Comparison of ENCODE assay signal across 8 mouse cellular contexts in the genomic region with DNA sequence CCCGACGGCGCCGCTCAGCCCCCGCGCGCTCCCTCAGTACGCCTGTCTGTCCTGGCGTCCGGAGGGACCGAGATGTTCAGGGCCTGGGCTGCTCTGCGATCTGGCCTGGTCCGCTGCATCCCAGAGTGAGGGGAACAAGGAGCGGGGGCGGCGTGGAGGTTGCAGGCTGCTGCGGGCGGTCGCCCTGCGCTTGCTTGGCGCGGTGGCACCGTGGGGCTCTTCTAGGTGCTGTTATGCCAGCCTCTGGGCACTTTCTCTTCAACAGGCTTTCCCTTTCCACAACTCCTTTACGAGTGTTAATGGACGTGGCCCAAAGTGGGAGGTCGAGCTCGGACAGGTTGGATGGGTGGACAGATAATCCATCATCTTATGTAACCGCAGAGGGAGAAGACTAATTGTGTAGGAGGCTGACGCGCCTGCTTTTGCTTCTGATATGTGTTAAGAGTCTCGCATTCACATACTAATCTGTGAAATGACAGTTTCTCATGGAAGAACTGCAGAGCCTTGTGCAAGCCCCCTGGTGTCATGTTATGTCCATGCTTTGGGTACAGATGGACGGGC. TPM values are rescaled to one million over a fixed set of nuclear protein-coding genes. Genes with fewer than 3 reads are reported as not detected.
DNase-seq lines count a peak whose midpoint lies in the region; ATAC-seq and TF ChIP-seq lines count a peak whose summit lies in the region.

No protein-coding gene starts in this region.

- peak; percentile 40 for DNase-seq in left cerebral cortex, postnatal 4 days
- DNase-seq in left cerebral cortex, adult 11 months (ENCODE audit: low spot score), result no peak
- DNase-seq in NIH3T3 (ENCODE audit: low read depth), result peak; percentile 51
- DNase-seq in thymus, postnatal 4 days, result peak; percentile 71
- DNase-seq in gastrocnemius, postnatal 25 days, result no peak

- H3K4me3 ChIP-seq in embryonic fibroblast, embryonic 13.5 days (ENCODE audit: insufficient read depth, low read length), result peak overlapping the region; percentile 91
- H3K4me3 ChIP-seq in intestine, embryonic 16.5 days (ENCODE audit: low read length), result peak overlapping the region; percentile 76
- H3K4me3 ChIP-seq in megakaryocyte, embryonic 14.5 days (replicated peaks), result peak overlapping the region; percentile 97

- H3K9ac ChIP-seq in intestine, embryonic 16.5 days (ENCODE audit: low read depth, low read length), result peak overlapping the region; percentile 81

- intact Hi-C loops in left cerebral cortex, postnatal 4 days (cut with DNase I), result no loop called here

- WGBS in intestine, embryonic 16.5 days, result 4% methylated on average over 32 of the region's 32 CpGs

- no peaks in the 10 kb centered on the region for H3K9me3 ChIP-seq in intestine, embryonic 16.5 days (ENCODE audit: control insufficient read depth, low read length)
- H3K9me3 ChIP-seq in megakaryocyte, embryonic 14.5 days, result no peaks in the 10 kb centered on the region

- no peak for TF ChIP-seq CTCF in embryonic fibroblast, embryonic 13.5 days (IDR thresholded peaks at IDR 0.05; ENCODE audit: borderline replicate concordance, insufficient read depth, low read length)

- peak overlapping the region; percentile 97 for H3K4me2 ChIP-seq in intestine, embryonic 16.5 days (ENCODE audit: low read depth, low read length)

- TF ChIP-seq POLR2A in embryonic fibroblast, embryonic 13.5 days (IDR thresholded peaks at IDR 0.05; ENCODE audit: low read depth, low read length), result no peak

- H3K4me1 ChIP-seq in embryonic fibroblast, embryonic 13.5 days (ENCODE audit: control insufficient read depth, insufficient read depth, low read length), result peaks cover 17% of the 10 kb centered on the region
- peaks cover 51% of the 10 kb centered on the region for H3K4me1 ChIP-seq in intestine, embryonic 16.5 days (ENCODE audit: control insufficient read depth, insufficient read depth, low read length)
- peaks cover 92% of the 10 kb centered on the region for H3K4me1 ChIP-seq in megakaryocyte, embryonic 14.5 days

- H3K27me3 ChIP-seq in intestine, embryonic 16.5 days (replicated peaks; ENCODE audit: control insufficient read depth, insufficient read depth, low read length), result no peaks in the 10 kb centered on the region
- H3K27me3 ChIP-seq in megakaryocyte, embryonic 14.5 days (replicated peaks), result peaks cover 70% of the 10 kb centered on the region

- peak; percentile 11 for ATAC-seq in intestine, embryonic 16.5 days

- H3K36me3 ChIP-seq in intestine, embryonic 16.5 days (ENCODE audit: control insufficient read depth, insufficient read depth, low read length), result no peaks in the 10 kb centered on the region
- peaks cover 18% of the 10 kb centered on the region for H3K36me3 ChIP-seq in megakaryocyte, embryonic 14.5 days (replicated peaks; ENCODE audit: low read length)

- H3K27ac ChIP-seq in embryonic fibroblast, embryonic 13.5 days (ENCODE audit: insufficient read depth, low read length), result 0 out of 2 replicates have a peak overlapping the region, but pooled peaks have one; percentile 1
- peak overlapping the region; percentile 45 for H3K27ac ChIP-seq in intestine, embryonic 16.5 days (ENCODE audit: low read length)

RNA-seq across cellular contexts. Expression of a gene that starts 0.9 kb away (rescaled TPM):
- total RNA-seq in left cerebral cortex, postnatal 4 days (2021), result 10 to 100 TPM; 71.7 to 72.2 TPM
- polyA plus RNA-seq in embryonic fibroblast, embryonic 13.5 days (2011; ENCODE audit: insufficient read length, low read depth, missing spikeins), result 27.4 and 29.5 TPM in 2 replicates
- 10.1 and 11.8 TPM in 2 replicates for polyA plus RNA-seq in intestine, embryonic 16.5 days (2015; fragmentation: Nextera tagmentation; extraction: Ambion mirVana)
- polyA plus RNA-seq in megakaryocyte, embryonic 14.5 days (2012; ENCODE audit: insufficient read depth, low replicate concordance), result 37.8 and 62.9 TPM in 2 replicates
- total RNA-seq in gastrocnemius, postnatal 25 days (2021), result 1 to 10 TPM; 2.2 to 3.4 TPM

RNA-seq across cellular contexts. Expression of a gene that starts 30.3 kb away (rescaled TPM):
- total RNA-seq in left cerebral cortex, postnatal 4 days (2021), result 10 to 100 TPM; 43.2 to 48.2 TPM
- 29.5 and 30.3 TPM in 2 replicates for polyA plus RNA-seq in embryonic fibroblast, embryonic 13.5 days (2011; ENCODE audit: insufficient read length, low read depth, missing spikeins)
- 92.2 and 94.3 TPM in 2 replicates for polyA plus RNA-seq in intestine, embryonic 16.5 days (2015; fragmentation: Nextera tagmentation; extraction: Ambion mirVana)
- polyA plus RNA-seq in megakaryocyte, embryonic 14.5 days (2012; ENCODE audit: insufficient read depth, low replicate concordance), result 58.8 and 62.5 TPM in 2 replicates
- total RNA-seq in gastrocnemius, postnatal 25 days (2021), result 10 to 100 TPM; 25.6 to 28.2 TPM

Comparison
In these comparisons a context has a peak if more than half of its experiments do, and no peak if none do; other contexts are left out.
1. DNase-seq: peak in left cerebral cortex, postnatal 4 days (single experiment), NIH3T3 (single experiment) and thymus, postnatal 4 days (single experiment); none in left cerebral cortex, adult 11 months (single experiment) and gastrocnemius, postnatal 25 days (single experiment).
2. Peak in every context shown above with its lines, with median percentiles within 50 percentile points of each other: H3K4me3 ChIP-seq.